Mouse (Mus musculus) MEL (cell line): Measurements from ENCODE around the gene Spns1.

Source experiments
- CTCF ChIP-seq, 3 experiments: IDR thresholded peaks in 2 of 3; conservative IDR thresholded peaks in 1 of 3; 2 replicates each; pipeline ENCODE4 v1.5.1; 2011 to 2012; ENCODE audit warnings: low read length in 3 of 3, low read depth in 2 of 3, mild to moderate bottlenecking in 2 of 3, improper control_type of control experiment in 1 of 3, inconsistent platforms in 1 of 3, mixed read lengths in 1 of 3, moderate library complexity in 1 of 3; ENCODE audit not compliant: control insufficient read depth in 1 of 3, insufficient read depth in 1 of 3, poor library complexity in 1 of 3, severe bottlenecking in 1 of 3
- ETS1 ChIP-seq: IDR thresholded peaks from 2 replicates; pipeline ENCODE4 v1.6.1; 2012; ENCODE audit warnings: low read depth, mild to moderate bottlenecking, inconsistent platforms, low read length, improper control_type of control experiment, moderate library complexity
- GATA1 ChIP-seq: IDR thresholded peaks from 2 replicates; pipeline ENCODE4 v1.6.1; 2011; ENCODE audit warnings: low read depth, low read length, improper control_type of control experiment
- HCFC1 ChIP-seq: IDR thresholded peaks from 2 replicates; pipeline ENCODE4 v1.6.1; 2012; ENCODE audit warnings: low read depth, mild to moderate bottlenecking, inconsistent platforms, low read length, improper control_type of control experiment, moderate library complexity
- MAX ChIP-seq: IDR thresholded peaks from 2 replicates; pipeline ENCODE4 v1.6.1; 2011; ENCODE audit warnings: low read length, improper control_type of control experiment
- MAZ ChIP-seq: IDR thresholded peaks from 2 replicates; pipeline ENCODE4 v1.6.1; 2012; ENCODE audit warnings: low read depth, mild to moderate bottlenecking, inconsistent platforms, low read length, improper control_type of control experiment
- MYB ChIP-seq: IDR thresholded peaks from 2 replicates; pipeline ENCODE4 v1.6.1; 2011; ENCODE audit warnings: mild to moderate bottlenecking, low read depth, low read length, improper control_type of control experiment
- POLR2A ChIP-seq, 2 experiments: IDR thresholded peaks; 2 replicates each; pipeline ENCODE4 v1.6.1; 2011 to 2012; ENCODE audit warnings: low read length in 2 of 2, mild to moderate bottlenecking in 2 of 2, control low read depth in 1 of 2, improper control_type of control experiment in 1 of 2, low read depth in 1 of 2, moderate library complexity in 1 of 2; ENCODE audit not compliant: control insufficient read depth in 1 of 2, insufficient read depth in 1 of 2, poor library complexity in 1 of 2
- RAD21 ChIP-seq: IDR thresholded peaks from 2 replicates; pipeline ENCODE4 v1.6.1; 2011; ENCODE audit warnings: mild to moderate bottlenecking, low read depth, low read length, improper control_type of control experiment
- TCF12 ChIP-seq: IDR thresholded peaks from 2 replicates; pipeline ENCODE4 v1.6.1; 2014; ENCODE audit warnings: low read depth, mild to moderate bottlenecking, inconsistent platforms, low read length, improper control_type of control experiment, moderate library complexity

DNA sequence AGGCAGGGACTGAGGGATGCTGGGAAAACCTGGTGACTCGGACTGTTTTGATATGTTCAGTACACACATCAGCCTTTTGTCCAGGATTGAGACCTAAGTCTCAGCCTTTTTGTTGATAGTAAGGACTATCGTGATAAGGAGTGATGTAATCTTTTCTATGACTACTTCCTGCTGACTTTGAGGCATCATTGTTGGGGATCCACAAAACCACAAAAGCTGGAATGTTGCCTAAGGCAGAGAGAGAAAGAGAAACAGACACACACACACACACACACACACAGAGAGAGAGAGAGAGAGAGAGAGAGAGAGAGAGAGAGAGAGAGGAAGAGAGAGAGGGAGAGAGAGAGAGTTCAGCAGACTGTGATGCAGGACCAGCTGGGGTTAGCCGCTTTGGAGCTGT is 41.2 kb upstream of the Spns1 start:
- no peak for TF ChIP-seq RAD21
- no peak for TF ChIP-seq MAX
- no peak for TF ChIP-seq MAZ
- TF ChIP-seq GATA1: no peak
- no peak for TF ChIP-seq CTCF (IDR thresholded peaks at IDR 0.05 in 2 of 3, conservative IDR thresholded peaks at IDR 0.05 in 1 of 3; ENCODE audit: control insufficient read depth in 1 of 3, insufficient read depth in 1 of 3, low read depth in 2 of 3, low read length in 3 of 3, poor library complexity in 1 of 3, severe bottlenecking in 1 of 3)
- TF ChIP-seq HCFC1: no peak
- no peak for TF ChIP-seq POLR2A (IDR thresholded peaks at IDR 0.05; ENCODE audit: control insufficient read depth in 1 of 2, insufficient read depth in 1 of 2, low read depth in 1 of 2, low read length in 2 of 2, poor library complexity in 1 of 2)
- TF ChIP-seq MYB: no peak
- TF ChIP-seq ETS1: no peak
- TF ChIP-seq TCF12: no peak
